Mouse (Mus musculus): ENCODE measurements around the gene Gon4l.

The Gon4l gene

GRCm38 (mm10) chr3:88906393-88907159, 71.5 kb downstream of the Gon4l start:
- in situ Hi-C loops (cut with MboI, MseI): loop anchor here (5.0 kb wide), 1 partner anchor 54 kb away; no protein-coding TSS in a partner anchor

- in situ Hi-C loops (cut with MboI, MseI): no loop called here
Measured at GRCm38 (mm10) chr3:88912585-88912984, 77.6 kb downstream of the Gon4l start.

GRCm38 (mm10) chr3:88913511-88914383, 78.7 kb downstream of the Gon4l start, which contains the start of gene Msto1:
Gene Msto1 (minus strand): TSS chr3:88913999.
- in situ Hi-C loops (cut with MboI, MseI): no loop called here

DNA sequence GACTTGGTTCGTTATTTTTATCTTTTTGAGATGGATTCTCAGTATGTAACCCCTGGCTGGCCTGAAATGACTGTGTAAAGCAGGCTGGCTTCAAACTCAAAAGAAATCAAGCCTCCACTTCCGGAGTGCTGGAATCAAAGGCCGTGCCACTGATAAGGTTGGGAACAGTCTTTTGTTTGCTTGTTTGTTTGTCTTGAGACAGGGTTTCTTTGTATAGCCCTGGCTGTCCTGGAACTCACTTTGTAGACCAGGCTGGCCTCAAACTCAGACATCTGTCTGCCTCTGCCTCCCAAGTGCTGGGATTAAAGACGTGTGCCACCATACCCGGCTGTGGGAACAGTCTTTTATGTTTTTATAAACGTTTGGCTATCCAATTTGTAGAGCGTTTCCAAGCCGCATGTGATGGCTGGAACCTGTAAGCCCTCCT, 79.4 kb downstream of the Gon4l start:
- in situ Hi-C loops (cut with MboI, MseI): no loop called here

- in situ Hi-C loops (cut with MboI, MseI): no loop called here
Measured at GRCm38 (mm10) chr3:88918981-88919380, 84.0 kb downstream of the Gon4l start.

- in situ Hi-C loops (cut with MboI, MseI): no loop called here
Measured at GRCm38 (mm10) chr3:88921411-88921810, 86.4 kb downstream of the Gon4l start.

- in situ Hi-C loops (cut with MboI, MseI): no loop called here
Measured at GRCm38 (mm10) chr3:88923989-88924591, 89.1 kb downstream of the Gon4l start.

GRCm38 (mm10) chr3:88925651-88926050, 90.6 kb downstream of the Gon4l start:
- in situ Hi-C loops (cut with MboI, MseI): no loop called here

DNA sequence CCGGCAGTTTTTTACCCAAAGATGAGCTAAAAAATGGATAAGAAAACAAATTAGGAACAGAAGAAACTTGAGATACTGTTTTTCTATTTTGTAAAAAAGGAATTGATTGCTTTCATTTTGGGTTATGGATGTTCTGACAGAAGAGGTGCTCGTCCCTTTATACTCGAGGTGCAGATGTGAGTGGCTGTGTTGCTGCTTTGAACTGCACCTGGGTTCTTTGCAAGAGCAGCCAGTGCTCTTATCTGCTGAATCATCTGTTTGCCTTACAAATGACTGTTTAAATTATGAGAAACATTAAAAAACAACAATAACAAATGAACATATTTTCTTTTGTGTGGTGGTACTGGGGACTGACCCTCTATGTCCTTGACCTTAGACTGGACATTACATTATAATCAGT, 94.5 kb downstream of the Gon4l start:
- in situ Hi-C loops (cut with MboI, MseI): no loop called here

DNA sequence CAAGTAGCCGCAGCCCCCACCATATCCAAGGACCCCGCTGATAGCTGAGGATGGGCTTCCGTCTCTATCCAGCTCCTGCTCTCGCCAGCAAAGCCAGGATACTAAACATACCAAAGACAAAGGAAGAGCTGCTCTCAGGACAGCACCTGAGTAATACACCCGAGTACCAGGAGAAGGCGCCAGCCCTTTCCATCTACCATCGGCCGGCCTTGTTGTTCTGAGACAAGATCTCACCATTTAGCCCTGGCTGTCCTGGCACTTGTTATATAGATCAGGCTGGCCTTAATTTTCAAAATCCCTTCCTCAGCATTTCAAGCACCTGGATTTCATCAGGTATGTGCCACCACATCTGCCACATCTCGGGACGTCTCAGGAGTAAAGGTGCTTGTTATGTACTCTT, 104.0 kb downstream of the Gon4l start:
- in situ Hi-C loops (cut with MboI, MseI): no loop called here

DNA sequence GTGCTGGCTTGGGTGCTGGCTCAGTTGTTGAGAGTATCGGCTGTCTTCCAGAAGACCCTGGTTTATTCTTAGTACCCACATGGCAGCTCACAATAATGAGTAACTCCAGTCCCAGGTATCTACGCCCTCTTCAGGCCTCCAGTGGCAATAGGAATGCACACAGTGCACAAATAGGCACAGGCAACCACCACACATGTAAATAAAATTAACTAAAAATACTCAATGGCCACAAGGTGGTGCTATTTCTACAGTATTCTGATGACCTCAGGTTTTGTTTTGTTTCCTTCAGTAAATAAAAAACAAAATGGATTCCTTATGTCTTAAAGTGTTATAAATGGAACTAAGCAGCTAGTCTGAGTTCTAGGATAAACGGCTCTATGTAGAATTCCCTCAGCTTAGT, 104.7 kb downstream of the Gon4l start:
- in situ Hi-C loops (cut with MboI, MseI): loop anchor here (10.0 kb wide), 2 partner anchors 895 to 975 kb away; partner anchors contain the start of genes Gpatch4 and Il6ra

GRCm38 (mm10) chr3:88942316-88942880, 107.4 kb downstream of the Gon4l start:
- in situ Hi-C loops (cut with MboI, MseI): loop anchor here (10.0 kb wide), 2 partner anchors 898 to 972 kb away; partner anchors contain the start of genes Gpatch4 and Il6ra

GRCm38 (mm10) chr3:88944109-88944508, 109.1 kb downstream of the Gon4l start:
- in situ Hi-C loops (cut with MboI, MseI): loop anchor here (10.0 kb wide), 2 partner anchors 899 to 971 kb away; partner anchors contain the start of genes Gpatch4 and Il6ra

DNA sequence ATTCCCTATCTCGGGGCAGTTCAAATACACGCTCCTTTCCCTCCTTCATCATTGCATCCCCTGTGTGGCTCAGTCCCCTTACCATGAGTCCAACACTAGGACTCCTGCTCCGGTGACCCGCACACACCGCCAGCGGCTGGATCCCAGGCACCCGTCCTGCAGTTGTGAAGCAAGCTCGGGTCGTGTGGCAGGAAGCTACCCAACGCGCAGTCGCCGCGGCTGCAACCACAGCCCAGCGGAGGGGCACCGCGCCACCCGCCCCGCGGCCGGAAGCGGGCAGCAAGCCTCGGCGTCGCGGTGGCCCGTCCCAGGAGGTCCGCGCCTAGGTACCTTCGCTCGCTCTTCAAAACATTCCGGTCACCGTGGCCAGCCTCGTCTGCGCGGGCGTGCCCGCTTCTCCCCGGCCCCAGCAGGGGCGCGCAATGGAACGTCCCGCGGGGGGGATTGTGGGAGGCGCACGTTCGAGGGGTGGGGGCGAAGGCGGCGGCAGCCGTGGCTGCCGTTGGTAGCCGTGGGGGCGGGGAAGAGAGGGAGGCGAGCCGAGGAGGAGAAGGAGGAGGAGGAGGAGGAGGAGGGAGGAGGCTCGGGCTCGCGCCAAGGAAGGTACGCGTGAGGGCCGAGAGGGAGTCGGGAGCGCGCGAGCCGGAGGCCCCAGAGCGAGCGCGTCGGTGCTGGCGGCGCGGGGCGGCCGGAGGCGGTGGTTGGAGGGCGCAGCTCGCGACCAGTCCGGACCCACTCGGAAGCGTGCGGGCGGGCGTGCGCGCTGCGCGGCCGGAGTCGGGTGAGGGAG, 115.0 kb downstream of the Gon4l start:
- in situ Hi-C loops (cut with MboI, MseI): loop anchor here (10.0 kb wide), 2 partner anchors 905 to 965 kb away; partner anchors contain the start of genes Gpatch4 and Il6ra

DNA sequence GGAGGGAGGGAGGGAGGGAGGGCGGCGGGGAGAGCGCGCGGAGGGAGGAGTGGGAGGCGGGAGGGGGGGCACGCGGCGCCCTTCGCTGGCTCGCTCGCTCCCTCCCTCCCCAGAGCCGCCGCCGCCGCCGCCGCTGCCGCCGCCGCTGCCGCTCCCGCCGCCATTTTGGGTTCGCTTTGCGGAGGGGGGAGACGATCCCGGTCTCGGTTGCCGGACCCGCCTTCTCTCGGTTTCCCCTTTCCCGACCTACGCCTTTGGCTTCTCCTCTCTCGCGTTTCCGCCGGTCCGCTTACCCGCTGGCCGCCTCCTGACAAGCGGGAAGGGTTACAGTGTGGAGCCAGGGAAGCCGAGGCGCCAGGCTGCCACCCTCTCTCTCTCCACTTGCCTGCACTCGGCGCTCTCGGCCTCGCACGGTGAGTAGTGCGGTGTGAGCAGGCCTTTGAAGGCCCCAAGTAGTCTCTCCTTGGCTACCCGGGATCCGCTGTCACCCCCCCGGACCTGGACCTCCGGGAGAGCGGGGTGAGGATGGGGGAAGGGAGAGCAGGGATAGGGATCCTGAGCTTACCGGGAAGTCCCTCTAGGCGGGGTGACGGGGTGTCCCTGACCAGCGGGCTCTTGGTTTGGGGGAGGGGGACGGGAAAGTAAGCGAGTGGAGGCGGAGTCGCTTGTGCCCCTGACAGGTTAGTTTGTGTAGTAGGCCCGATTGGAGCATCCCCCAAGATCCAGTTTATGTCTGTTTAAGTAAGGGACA, 115.7 kb downstream of the Gon4l start, which contains the start of the genes Ash1l and Dap3:
TSS of gene Ash1l (plus strand) at position 47 of the 751 bp plus-strand sequence.
TSS of gene Dap3 (minus strand) at position 606 of the 751 bp plus-strand sequence.
- in situ Hi-C loops (cut with MboI, MseI): no loop called here

GRCm38 (mm10) chr3:88951327-88951800, 116.3 kb downstream of the Gon4l start:
- in situ Hi-C loops (cut with MboI, MseI): no loop called here

DNA sequence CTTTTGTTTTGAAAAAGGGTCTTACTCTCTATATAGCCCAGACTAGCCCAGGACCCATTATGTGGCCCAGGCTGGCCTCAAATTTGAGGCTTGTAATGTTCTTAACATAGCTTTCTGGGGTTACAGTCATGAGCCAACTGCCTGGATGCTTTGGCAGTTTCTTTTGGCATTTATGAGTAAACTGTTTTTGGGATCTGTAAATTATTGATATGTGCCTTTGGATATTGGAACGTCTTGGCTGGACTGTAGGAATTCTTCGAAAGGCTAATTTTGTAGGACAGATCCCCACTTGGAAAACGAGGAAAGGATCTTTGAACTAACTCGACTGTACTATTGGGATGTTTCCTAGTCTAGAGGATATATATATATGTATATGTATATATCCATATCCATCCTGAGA, 118.2 kb downstream of the Gon4l start:
- in situ Hi-C loops (cut with MboI, MseI): no loop called here

GRCm38 (mm10) chr3:88953736-88954135, 118.7 kb downstream of the Gon4l start:
- in situ Hi-C loops (cut with MboI, MseI): no loop called here
